Mouse (Mus musculus) ovary, postnatal 10 days (tissue): ENCODE results near the gene Shisa5.

ENCODE experiments used
- DNase-seq: peaks from one replicate; pipeline ENCODE4 v3.0.0; 2022; ENCODE audit warnings: low spot score

Shisa5 gene

DNA sequence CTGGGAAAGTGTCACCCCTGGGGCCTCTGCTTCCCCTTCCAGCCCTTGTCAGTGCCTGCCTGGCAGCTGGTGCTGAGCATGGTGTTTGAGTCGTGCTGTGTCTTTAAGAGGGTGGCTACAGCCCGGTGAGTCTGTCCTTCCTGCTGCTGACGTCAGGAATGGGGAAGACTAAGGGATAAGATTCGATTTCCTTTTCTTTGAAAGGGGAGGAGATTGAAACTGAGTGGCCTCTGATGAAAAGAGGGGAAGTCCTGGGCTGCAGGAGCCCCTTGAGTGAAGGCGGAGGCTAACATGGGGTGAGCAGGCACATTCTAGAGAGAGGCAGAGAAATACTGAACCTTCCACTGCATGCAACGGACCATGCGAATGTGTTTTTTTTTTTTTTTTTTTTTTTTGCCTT lies 16.3 kb downstream of the Shisa5 start:
- DNase-seq = no peak

GRCm38 (mm10) chr9:109055271-109056030 lies 17.1 kb downstream of the Shisa5 start:
- DNase-seq = no peak

GRCm38 (mm10) chr9:109056081-109056690 lies 17.8 kb downstream of the Shisa5 start:
- no peak for DNase-seq

DNA sequence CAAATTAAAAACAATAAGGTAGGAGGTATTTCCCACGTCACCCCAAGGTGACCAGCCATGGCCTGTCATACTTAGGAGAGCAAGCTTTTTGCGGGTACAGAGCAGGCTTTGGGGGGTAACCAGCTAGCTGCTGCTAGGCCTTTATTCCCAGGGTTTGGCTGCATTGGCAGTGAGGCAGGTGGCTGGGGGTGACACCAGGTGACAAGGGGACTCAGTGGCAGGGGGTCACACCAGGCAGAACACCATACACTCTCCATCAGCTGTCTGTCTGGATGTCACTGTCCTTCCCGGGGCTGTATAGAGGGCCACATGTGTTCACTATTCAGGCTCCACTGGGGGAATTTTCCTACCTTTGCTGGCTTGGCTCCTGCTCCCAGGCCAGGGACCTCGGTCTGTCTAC lies 18.6 kb downstream of the Shisa5 start:
- DNase-seq = no peak

DNA sequence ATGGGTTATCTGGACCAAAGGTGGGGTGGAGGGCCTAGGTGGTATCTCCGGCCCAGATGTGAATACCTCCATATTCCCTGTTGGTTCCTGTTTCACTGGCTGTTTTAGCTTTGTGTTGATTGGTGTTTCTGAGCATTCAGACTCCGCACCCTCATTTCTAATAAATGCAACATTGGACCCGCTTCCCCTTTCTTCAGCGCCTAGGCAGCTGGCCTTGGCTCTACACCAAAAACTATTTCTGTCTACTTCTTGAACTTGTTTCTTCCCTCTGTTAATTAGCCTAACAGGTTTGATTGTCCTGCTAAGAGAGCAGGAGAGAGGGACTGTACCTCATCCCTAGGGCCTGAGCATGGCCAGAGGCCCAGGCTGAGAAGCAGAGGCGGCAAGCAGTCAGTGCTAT lies 19.2 kb downstream of the Shisa5 start:
- DNase-seq = no peak

GRCm38 (mm10) chr9:109058006-109058765 lies 19.8 kb downstream of the Shisa5 start:
- DNase-seq = no peak

DNA sequence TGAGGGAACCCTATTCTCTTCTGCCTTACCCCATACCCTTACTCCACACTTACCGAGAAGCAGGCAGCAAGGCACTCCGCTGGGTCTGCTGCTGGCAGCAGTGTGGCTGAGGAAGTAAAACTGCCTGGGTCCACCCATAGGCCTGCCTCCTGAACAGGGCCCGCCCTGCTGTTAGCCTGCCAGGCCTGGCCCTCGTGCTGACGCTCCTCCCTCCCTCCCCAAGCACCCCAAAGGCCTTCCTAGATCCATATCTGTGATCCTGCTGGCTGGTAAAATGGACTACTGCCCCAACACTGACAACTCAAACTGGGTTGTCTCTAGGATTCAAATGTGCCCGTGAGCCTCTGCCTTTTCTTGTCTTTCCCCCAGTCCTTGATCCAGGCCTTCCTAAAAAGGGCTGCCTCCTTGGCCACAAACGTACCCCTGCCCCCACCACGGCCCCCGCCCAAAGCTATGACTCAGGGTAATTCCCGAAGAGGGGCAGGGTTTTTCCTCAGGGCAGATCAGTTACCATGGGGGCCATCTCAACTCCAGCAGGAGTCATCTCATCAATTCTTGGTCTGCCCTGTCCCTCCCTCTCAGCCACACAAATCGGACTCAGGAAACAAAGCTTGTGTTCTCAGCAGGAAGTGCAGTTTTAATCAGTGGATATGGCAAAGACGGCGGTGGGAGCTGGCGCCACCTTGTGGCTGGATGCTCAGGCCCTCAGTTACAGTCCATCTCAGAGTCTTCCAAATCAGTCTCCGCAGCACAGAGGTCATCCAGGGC lies 21.0 kb downstream of the Shisa5 start, which contains the start of gene Trex1:
Gene Trex1, minus strand, starts transcription at position 599 of the 768 bp plus-strand sequence.
- peak; percentile 78 for DNase-seq

GRCm38 (mm10) chr9:109060184-109060897 lies 22.0 kb downstream of the Shisa5 start:
- no peak for DNase-seq

- no peak for DNase-seq
These were observed 22.5 kb downstream of the Shisa5 start for GRCm38 (mm10) chr9:109060898-109061295.

GRCm38 (mm10) chr9:109068095-109068735 lies 29.9 kb downstream of the Shisa5 start:
- DNase-seq = no peak

- DNase-seq = peak; percentile 89
These were observed 35.6 kb downstream of the Shisa5 start, which contains the start of gene Atrip for GRCm38 (mm10) chr9:109073661-109074573. Gene Atrip (minus strand): TSS chr9:109074124.

- no peak for DNase-seq
These were observed 42.2 kb downstream of the Shisa5 start for GRCm38 (mm10) chr9:109080516-109080915.

DNA sequence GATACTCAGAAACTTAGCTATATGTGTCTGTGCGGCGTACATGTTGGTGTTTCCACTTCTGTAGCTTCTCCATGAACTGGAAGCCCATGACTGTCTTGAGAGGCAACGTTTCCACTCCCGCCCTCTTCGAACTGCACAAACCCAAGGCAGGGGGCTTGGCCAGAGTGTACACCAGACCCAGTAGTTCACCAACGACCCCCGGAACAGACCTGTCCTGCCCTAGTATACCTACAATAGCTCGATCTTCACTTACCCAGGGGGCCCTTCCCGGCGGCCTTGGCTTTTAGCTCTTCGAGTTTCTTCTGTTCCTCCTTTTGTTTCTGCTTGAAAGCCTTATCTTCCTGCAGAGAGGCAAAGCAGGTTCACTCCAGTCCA lies 43.4 kb downstream of the Shisa5 start:
- no peak for DNase-seq

GRCm38 (mm10) chr9:109082124-109082800 lies 43.9 kb downstream of the Shisa5 start, which contains the start of the genes Ccdc51 and Tma7:
Gene Ccdc51 (plus strand): TSS chr9:109082493.
Gene Tma7 (minus strand): TSS chr9:109082587.
- DNase-seq = peak; percentile 59

DNA sequence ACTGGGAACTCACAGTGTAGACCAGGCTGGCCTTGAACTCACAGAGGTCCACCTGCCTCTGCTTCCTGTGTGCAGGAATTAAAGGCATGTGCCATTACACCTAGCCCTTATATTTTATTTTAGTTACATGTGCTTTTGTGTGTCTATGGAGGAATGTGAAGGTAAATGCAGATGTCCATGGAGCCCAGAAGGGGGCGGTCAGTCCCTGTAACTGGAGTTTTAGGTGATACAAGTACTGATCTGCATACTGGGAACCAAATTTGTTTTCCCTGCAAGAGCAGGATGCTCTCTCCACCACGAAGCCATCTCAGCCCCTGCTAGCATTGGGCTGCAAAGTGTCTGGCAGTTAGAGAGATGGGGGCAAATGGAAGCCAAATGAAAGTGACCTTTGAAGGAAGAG lies 46.6 kb downstream of the Shisa5 start:
- no peak for DNase-seq

DNA sequence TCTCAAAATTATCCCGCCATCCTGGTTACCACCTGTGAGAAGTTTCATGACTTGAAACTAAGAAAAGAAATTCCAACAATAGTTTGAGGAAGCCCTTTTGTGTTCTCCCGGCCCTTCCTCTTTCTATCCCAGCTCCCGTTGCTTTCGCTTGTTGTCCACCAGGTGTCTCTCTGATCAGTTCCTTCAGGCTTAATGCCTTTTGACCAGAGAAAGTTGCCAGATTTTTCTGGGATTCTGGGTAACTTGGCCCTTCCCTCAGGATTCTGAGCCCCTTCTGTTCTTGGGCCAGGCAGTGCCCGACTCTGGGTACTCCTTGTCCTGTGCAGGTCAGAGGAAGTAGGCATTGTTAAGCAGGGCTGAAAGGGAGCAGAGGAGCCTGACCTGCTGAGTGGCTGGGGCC lies 49.6 kb downstream of the Shisa5 start:
- DNase-seq = no peak

DNA sequence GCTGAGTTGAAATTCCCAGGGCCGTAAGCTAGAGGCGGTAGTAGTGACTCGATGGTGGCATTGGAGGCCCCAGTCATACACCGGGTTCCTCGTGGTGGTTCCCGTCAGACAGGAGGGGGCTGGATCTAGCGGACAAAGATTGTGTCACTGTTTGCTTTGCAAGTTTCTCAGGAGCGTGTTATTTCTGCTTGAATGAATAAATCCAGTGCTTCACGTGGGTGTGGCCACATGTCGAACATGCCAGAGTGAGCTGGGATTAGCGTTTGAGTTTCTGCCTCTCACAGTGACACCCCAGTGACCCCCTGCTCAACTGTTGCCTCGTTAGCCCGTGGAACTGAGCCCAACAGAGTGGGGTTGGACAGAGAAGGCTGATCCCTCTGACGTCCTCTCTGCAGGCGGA lies 52.1 kb downstream of the Shisa5 start:
- no peak for DNase-seq

DNA sequence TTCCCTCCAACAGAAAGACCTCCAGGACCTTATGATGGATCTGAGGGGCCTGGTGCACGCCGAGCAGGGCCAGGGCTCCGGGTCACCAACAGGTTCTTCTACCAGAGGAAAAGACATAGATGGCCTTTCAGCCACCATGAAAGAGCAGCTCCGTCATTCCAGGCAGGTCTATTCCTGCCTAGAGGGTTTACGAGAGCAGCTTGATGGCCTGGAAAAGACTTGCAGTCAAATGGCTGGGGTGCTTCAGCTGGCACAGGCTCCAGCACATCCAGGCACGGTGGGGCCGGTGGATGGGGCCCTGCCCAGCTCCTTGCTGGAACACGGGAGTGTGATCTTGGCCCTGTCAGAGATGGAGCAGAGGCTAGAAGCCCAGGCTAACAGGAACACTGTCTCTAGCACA lies 53.4 kb downstream of the Shisa5 start:
- no peak for DNase-seq

DNA sequence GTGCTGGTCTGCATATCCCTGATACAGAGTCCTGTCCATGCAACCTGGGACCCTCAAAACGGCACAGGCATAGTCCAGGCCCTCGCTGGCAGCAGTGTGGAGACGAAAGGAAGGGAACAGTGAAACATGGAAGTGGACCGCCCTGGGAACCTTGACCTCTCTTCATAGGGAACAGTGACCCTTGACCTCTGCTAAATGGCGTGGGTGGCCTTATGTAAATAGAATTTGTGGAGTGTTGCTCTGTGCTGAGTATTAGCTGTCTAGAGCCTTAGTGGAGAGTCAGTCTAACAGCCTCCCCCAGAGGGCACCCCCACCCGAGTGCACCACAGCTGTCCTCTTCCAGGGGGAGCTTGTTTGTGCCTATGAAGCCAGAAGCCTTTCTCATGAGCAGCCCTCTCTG lies 54.4 kb downstream of the Shisa5 start:
- DNase-seq = no peak
